Mouse (Mus musculus) lung, postnatal 0 days (tissue): ENCODE results near the gene Zbtb22.

Source experiments
- CTCF ChIP-seq: IDR thresholded peaks from 2 replicates; pipeline ENCODE4 v1.5.1; 2016; ENCODE audit warnings: antibody characterized with exemption, mild to moderate bottlenecking
- EP300 ChIP-seq: IDR thresholded peaks from 2 replicates; pipeline ENCODE4 v1.6.1; 2016; ENCODE audit warnings: antibody characterized with exemption, mild to moderate bottlenecking, control low read depth

DNA sequence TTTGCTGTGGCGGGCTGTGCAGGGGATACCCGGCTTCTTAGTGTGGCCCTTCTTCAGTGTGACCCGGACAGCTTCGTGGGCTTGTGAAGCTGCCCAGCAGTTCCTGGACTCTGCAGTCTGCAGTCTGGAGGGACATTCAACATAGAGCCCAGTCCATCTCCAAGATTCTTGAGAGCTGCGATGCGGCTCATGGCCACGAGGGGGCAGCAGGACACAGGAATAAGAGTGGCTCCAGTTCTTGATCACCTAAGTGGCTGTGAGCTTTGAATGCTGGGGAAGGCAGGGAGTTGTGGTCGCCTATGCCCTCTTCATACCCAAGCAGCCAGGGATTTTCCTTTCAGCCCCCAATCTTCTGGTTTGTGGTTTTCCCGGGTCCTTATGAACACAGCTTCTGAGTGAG lies 52.8 kb downstream of the Zbtb22 start:
- TF ChIP-seq CTCF, result peak; percentile 93
- no peak for TF ChIP-seq EP300
